Mouse (Mus musculus): ENCODE results near the gene Myom3. TPM values are rescaled to one million over a fixed set of nuclear protein-coding genes. Genes with fewer than 3 reads are reported as not detected.

Myom3 gene
- polyA plus RNA-seq, 1 experiment from 2014 or later: 0.12 TPM

DNA sequence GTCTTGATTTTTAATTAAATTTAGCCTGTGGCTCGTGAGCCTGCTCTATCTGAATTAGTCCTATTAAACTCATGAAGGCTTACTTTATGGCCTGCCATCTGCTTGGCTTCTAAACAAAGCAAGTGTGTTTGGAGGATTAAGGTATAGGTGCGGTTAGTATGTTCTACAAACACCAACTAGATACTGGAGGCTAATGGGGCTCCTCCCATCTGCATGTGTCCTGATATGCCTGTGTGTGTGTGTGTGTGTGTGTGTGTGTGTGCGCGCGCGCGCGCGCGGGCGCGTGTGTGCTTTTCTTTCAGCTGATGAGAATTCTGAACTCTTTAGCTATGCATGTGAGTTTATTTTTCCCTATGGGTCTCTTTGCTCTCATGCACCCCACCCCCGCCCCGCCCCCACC, 19.8 kb upstream of the Myom3 start:
- H3K4me1 ChIP-seq: peaks cover 20% of the 10 kb centered on the region
- no peak for DNase-seq (ENCODE audit: low spot score)
- no peaks in the 10 kb centered on the region for H3K36me3 ChIP-seq
- H3K27ac ChIP-seq (replicated peaks): no peak overlapping the region
- H3K4me3 ChIP-seq: no peak overlapping the region
- 93% methylated on average over 14 of the region's 14 CpGs for WGBS
- no peaks in the 10 kb centered on the region for H3K27me3 ChIP-seq (ENCODE audit: low read depth, poor library complexity, severe bottlenecking)
- peaks cover 8% of the 10 kb centered on the region; the same call in 1 of the 2 replicates for H3K9me3 ChIP-seq (replicated peaks)

DNA sequence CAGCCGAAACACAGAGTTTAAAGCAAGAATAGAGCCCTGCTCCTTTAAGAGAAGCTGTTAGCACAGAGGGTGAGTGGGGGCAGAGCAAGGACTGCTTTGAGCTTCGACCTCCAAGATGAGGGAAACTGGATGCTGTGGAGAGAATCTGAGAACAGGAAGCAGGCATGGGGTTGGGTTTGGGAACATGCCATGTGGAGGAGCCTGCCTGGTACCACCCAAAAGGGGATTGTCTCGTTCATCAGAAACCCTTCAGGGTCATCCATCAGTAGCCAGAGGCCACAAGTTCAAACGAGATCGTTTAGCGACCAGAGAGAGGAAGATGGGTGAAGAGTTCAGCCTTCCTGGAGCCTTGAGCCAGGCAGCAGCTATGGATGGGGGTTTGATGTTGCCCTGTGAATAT, 16.0 kb upstream of the Myom3 start:
- Histone ChIP-seq H3K27ac (replicated peaks) (no peak overlapping the region; the same call in 1 of the 2 replicates), H3K36me3 (no peaks in the 10 kb centered on the region), H3K9me3 (replicated peaks) (no peaks in the 10 kb centered on the region), H3K4me3 (no peak overlapping the region), H3K27me3 (ENCODE audit: low read depth, poor library complexity, severe bottlenecking) (no peaks in the 10 kb centered on the region), H3K4me1 (peaks cover 26% of the 10 kb centered on the region)
- WGBS: 77% methylated on average over 6 of the region's 6 CpGs
- DNase-seq (ENCODE audit: low spot score): no peak

DNA sequence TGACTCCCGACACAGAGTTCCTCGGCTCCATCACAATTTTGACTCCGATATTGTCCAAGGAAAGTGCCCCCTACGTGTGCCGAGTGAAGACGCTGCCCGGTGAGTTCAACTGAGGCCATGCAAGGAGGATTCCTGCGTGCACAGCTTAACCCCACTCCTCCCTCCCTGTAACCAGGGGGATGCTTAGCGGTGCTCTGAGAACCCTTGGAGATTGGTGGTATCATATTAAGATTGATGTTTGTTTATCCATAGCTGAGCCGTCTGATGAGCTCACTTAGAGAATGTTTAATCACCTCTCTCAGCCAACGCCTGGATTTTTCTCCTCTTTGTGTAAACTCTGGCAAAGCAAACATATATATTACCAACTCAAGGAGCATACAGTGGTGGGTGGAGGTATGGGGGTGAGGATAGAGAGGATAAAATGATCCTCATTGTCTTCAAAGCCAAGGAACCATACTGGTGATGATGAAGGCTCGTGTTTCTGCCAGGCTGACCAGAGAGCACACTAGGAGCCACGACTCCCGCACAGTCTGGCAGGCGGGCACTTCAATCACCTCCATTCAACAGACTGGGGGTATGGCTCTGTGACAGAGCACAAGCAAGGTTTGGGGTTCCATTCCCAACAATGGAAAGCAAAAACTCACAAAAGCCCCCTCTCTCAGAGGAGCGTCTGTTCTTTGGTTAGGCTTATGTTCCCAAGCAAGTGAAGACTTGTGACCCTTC, 14.6 kb upstream of the Myom3 start:
- Histone ChIP-seq H3K4me3 (no peak overlapping the region), H3K9me3 (replicated peaks) (no peaks in the 10 kb centered on the region), H3K27me3 (ENCODE audit: low read depth, poor library complexity, severe bottlenecking) (no peaks in the 10 kb centered on the region), H3K27ac (replicated peaks) (0 out of 2 replicates have a peak overlapping the region, but pooled peaks have one; percentile 23), H3K36me3 (no peaks in the 10 kb centered on the region), H3K4me1 (peaks cover 22% of the 10 kb centered on the region)
- DNase-seq (ENCODE audit: low spot score): no peak
- WGBS: 77% methylated on average over 16 of the region's 16 CpGs

DNA sequence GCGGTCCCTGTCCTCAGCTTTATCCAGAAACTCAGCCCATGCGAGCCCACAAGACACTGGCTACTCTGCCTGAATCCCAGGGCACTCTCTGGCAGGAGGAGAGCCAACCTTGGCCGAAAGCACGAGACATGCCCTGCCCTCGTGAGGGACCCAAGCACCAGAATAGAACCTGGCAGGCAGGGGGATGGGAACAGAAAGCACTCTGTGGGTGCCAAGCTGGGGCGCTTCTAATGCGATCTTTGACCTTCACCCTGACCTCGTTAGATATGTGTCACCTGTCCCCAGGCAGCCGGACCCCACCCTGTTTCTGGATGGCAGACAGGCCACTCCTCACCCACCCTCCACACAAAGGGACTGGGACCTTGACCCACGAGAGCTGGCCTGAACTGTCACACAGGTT, 13.9 kb upstream of the Myom3 start:
- H3K9me3 ChIP-seq (replicated peaks): no peaks in the 10 kb centered on the region
- peaks cover 22% of the 10 kb centered on the region for H3K4me1 ChIP-seq
- H3K36me3 ChIP-seq: no peaks in the 10 kb centered on the region
- DNase-seq (ENCODE audit: low spot score): no peak
- WGBS: 81% methylated on average over 10 of the region's 10 CpGs
- no peak overlapping the region for H3K4me3 ChIP-seq
- H3K27ac ChIP-seq (replicated peaks): no peak overlapping the region
- H3K27me3 ChIP-seq (ENCODE audit: low read depth, poor library complexity, severe bottlenecking): no peaks in the 10 kb centered on the region

DNA sequence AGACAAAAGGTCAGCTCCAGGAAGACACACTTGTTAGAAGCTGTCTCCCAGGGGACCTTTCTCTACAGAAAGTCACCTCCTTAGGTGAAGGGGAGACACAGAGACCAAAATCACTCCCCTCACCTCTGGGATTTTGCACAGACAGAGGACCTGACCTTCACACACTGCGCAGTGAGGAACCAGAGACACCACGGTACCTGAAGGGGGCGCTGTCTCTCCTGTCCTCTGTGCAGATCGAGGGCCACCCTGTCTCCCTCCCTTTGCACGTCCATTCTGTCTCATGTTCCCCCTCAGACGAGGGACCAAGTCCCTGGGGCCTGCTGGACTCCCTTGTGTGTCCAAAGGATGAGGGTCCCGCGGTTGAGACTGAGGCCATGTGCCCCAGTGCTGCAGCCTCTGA, 8.6 kb upstream of the Myom3 start:
- peaks cover 7% of the 10 kb centered on the region for H3K4me1 ChIP-seq
- no peak overlapping the region for H3K4me3 ChIP-seq
- no peak overlapping the region for H3K27ac ChIP-seq (replicated peaks)
- H3K36me3 ChIP-seq: no peaks in the 10 kb centered on the region
- 75% methylated on average over 8 of the region's 8 CpGs for WGBS
- peaks cover 10% of the 10 kb centered on the region for H3K9me3 ChIP-seq (replicated peaks)
- DNase-seq (ENCODE audit: low spot score): no peak
- no peaks in the 10 kb centered on the region for H3K27me3 ChIP-seq (ENCODE audit: low read depth, poor library complexity, severe bottlenecking)

DNA sequence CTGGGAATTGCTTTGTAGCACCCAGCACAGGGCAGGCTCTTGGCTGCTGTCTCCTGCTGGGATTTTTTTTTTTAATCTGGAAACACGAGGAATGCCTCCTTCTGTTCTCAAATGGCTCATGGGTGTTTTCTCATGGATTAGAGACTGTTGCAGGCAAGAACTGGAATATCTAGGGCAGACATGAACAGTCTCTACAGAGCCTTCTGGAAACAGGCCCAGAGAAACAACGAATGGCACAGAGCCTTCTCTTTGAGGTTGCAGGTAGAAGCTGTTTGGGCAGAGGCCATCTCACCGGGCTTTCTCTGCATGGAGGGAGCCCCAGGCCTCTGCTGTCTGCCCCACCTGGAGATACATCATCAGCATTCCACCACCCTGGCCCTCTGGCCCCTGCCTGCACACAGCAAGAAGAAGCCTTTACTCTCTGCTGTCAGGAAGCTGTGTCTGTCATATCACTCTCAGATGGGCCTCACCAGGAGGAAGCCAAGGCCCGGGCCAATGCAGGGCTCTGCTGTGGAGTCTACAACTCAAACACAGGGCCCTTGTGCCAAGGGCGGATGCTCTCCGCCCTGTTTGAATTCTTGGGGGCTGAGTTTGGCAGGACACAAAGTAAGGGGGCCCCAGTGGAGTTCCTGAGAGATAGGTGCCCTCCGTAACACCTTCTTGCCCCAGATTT, 7.3 kb upstream of the Myom3 start:
- H3K36me3 ChIP-seq: no peaks in the 10 kb centered on the region
- no peak overlapping the region for H3K27ac ChIP-seq (replicated peaks)
- DNase-seq (ENCODE audit: low spot score): no peak
- H3K27me3 ChIP-seq (ENCODE audit: low read depth, poor library complexity, severe bottlenecking): no peaks in the 10 kb centered on the region
- H3K4me1 ChIP-seq: no peaks in the 10 kb centered on the region
- WGBS: 83% methylated on average over 7 of the region's 7 CpGs
- H3K4me3 ChIP-seq: no peak overlapping the region
- peaks cover 10% of the 10 kb centered on the region for H3K9me3 ChIP-seq (replicated peaks)

DNA sequence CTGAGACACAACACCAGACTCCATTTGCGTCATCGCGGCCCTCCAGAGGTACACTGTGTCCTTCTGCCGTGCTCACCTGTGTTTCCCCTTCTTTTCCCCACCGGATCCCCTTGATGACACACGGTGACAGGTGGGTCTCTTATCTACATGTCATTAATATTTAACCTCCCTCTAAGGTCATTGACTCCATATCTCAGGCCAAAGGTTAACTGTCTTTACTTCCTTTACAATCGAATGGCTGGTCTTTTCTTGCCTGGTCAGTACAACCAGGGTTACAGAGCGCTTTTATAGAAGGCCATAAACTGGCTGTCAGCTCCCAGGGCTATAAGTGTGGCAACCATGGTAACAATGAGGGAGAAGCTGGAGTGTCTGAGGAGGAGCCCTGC, 6.7 kb upstream of the Myom3 start:
- H3K4me3 ChIP-seq: no peak overlapping the region
- peaks cover 10% of the 10 kb centered on the region for H3K9me3 ChIP-seq (replicated peaks)
- no peak for DNase-seq (ENCODE audit: low spot score)
- no peaks in the 10 kb centered on the region for H3K4me1 ChIP-seq
- H3K27me3 ChIP-seq (ENCODE audit: low read depth, poor library complexity, severe bottlenecking): no peaks in the 10 kb centered on the region
- no peak overlapping the region for H3K27ac ChIP-seq (replicated peaks)
- no peaks in the 10 kb centered on the region for H3K36me3 ChIP-seq
- WGBS: 93% methylated on average over 8 of the region's 8 CpGs

DNA sequence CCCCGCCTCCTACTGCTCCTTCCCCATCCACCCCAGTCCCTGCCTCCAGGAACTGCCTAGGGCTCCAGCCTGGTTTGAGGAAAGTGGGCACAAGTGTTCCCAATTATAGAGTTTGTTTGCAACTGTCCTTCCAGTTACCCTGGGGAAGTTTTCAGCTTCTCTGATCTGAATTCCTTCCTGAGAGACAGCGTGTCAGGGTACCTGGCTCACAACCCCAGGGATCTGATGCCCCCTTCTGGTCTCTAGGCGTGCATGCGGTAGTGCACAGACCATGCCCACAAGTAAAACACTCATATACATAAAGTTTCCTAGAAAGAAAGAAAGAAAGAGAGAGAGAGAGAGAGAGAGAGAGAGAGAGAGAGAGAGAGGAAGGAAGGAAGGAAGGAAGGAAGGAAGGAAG, 1.2 kb upstream of the Myom3 start:
- H3K36me3 ChIP-seq: no peaks in the 10 kb centered on the region
- no peak for DNase-seq (ENCODE audit: low spot score)
- no peak overlapping the region for H3K27ac ChIP-seq (replicated peaks)
- no peak overlapping the region for H3K4me3 ChIP-seq
- peaks cover 13% of the 10 kb centered on the region for H3K27me3 ChIP-seq (ENCODE audit: low read depth, poor library complexity, severe bottlenecking)
- H3K4me1 ChIP-seq: peaks cover 24% of the 10 kb centered on the region
- 35% methylated on average over 4 of the region's 4 CpGs for WGBS
- H3K9me3 ChIP-seq (replicated peaks): peaks cover 10% of the 10 kb centered on the region

DNA sequence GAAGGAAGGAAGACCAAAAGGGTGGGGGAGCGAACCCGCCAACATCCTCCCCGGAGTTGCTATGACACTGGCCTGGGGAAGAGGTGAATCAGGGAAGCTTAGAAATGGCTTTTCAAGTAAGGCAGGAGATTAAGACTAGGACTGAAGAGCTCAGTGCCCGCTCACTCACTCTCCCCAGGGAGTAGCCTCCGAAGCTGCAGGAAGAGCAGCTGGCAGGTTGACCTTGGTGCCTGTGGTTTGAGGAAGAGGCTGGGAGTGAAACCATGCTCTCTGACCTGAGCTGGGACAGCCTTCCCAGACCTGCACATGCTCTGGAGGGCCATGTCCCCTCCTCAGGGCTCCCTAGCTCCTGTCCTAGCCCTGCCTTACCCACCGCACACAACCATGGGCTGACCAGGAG, 690 bp upstream of the Myom3 start:
- peaks cover 9% of the 10 kb centered on the region for H3K9me3 ChIP-seq (replicated peaks)
- no peaks in the 10 kb centered on the region for H3K36me3 ChIP-seq
- H3K4me1 ChIP-seq: peaks cover 24% of the 10 kb centered on the region
- H3K27ac ChIP-seq (replicated peaks): no peak overlapping the region
- H3K27me3 ChIP-seq (ENCODE audit: low read depth, poor library complexity, severe bottlenecking): peaks cover 13% of the 10 kb centered on the region
- WGBS: 40% methylated on average over 6 of the region's 6 CpGs
- DNase-seq (ENCODE audit: low spot score): no peak
- no peak overlapping the region for H3K4me3 ChIP-seq

DNA sequence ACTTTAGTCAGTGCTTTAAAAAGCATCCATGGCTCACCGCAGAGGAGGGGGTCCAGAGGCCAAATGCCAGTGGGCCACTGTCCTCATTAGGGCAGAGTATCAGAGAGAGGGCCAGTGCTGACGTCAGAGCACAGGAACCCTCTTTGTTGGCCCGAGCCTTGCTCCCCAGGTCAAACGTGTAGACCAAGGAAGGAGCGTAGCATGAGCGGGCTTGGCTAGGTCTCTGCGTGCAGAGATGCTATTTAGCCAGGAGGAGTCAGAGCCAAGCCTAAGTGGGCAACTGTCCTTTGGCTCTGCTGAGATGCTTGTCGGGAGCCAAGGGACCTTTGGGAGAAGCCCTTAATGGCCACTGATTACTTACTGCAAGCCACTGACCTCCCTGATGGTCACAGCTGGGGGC, 1.5 kb downstream of the Myom3 start:
- H3K9me3 ChIP-seq (replicated peaks): no peaks in the 10 kb centered on the region
- H3K27ac ChIP-seq (replicated peaks): no peak overlapping the region
- WGBS: 75% methylated on average over 8 of the region's 8 CpGs
- no peak overlapping the region for H3K4me3 ChIP-seq
- peaks cover 27% of the 10 kb centered on the region for H3K4me1 ChIP-seq
- H3K27me3 ChIP-seq (ENCODE audit: low read depth, poor library complexity, severe bottlenecking): peaks cover 13% of the 10 kb centered on the region
- no peak for DNase-seq (ENCODE audit: low spot score)
- H3K36me3 ChIP-seq: no peaks in the 10 kb centered on the region

DNA sequence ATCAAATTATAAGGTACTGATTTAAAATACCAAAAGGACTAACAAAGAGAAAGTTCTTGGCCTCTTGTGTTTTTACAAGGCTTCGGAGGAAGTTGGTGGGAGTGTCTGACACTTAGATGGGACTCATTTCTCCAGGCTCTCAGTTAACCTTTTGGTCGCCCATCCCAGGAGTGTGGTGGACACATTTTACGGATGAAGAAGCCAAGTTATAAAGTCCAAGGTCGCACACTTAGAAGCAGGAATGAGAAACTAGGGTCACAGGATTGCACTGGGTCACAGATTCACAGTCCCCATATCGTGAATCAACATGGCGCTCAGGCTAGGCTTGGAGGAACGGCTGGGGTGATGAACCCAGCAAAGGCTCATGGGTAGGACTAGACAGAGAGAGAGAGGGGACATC, 2.1 kb downstream of the Myom3 start:
- H3K4me3 ChIP-seq: no peak overlapping the region
- no peaks in the 10 kb centered on the region for H3K36me3 ChIP-seq
- no peak overlapping the region for H3K27ac ChIP-seq (replicated peaks)
- H3K4me1 ChIP-seq: peaks cover 27% of the 10 kb centered on the region
- H3K27me3 ChIP-seq (ENCODE audit: low read depth, poor library complexity, severe bottlenecking): peaks cover 13% of the 10 kb centered on the region
- DNase-seq (ENCODE audit: low spot score): no peak
- 82% methylated on average over 7 of the region's 7 CpGs for WGBS
- no peaks in the 10 kb centered on the region for H3K9me3 ChIP-seq (replicated peaks)

DNA sequence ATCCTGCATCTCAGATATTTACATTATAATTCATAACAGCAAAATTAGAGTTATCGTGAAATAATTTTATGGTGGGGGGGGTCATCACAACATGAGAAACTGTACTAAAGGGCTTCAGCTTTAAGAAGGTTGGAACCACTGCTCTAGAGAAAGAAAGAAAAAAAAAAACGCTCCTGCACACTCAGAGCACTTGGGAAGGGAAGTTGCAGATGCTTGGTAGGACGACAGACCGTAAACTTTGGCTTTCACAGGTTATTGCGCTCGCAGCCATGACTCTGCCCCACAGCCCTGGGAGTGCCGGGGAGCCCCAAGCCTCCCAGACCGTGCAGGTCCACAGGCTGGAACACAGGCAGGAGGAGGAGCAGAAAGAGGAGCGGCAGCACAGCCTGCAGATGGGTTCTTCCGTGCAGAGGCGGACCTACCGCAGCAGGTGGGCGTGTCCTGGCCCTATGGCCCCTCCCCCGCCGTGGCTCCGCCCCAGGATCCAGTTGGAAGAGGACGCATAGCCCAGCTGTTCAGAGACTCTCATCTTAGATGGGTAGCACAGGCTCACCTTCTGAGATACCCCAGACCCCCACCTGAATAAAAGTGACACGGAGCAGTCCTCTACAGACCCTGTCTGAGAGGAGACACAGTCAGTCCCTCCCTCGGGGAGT, 2.9 kb downstream of the Myom3 start:
- Histone ChIP-seq H3K36me3 (no peaks in the 10 kb centered on the region), H3K9me3 (replicated peaks) (no peaks in the 10 kb centered on the region), H3K4me3 (peak overlapping the region; percentile 50), H3K4me1 (peaks cover 27% of the 10 kb centered on the region), H3K27me3 (ENCODE audit: low read depth, poor library complexity, severe bottlenecking) (peaks cover 13% of the 10 kb centered on the region), H3K27ac (replicated peaks) (peak overlapping the region; percentile 56; the same call in 1 of the 2 replicates)
- 12% methylated on average over 19 of the region's 19 CpGs for WGBS
- DNase-seq (ENCODE audit: low spot score): peak; percentile 75

DNA sequence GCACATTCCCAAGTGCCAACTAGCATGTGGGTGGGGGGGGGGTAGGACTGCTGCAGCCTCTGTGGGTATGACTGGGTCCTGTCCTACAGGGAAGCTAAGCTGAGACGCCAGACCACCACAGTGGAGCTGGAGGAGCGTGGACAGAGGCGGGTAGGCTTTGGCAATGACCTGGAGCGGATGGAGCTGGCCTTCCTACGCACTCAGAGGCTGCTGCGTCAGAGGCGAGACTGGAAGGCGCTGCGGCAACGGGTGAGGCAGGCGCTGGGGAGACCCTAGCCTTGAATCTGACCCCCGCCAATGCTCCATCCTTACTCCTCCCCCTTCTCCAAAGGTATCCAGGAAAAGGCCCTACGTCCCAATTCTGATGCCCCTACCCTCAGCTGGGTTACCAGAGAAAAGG, 5.2 kb downstream of the Myom3 start:
- Histone ChIP-seq H3K4me3 (no peak overlapping the region), H3K9me3 (replicated peaks) (no peaks in the 10 kb centered on the region), H3K27me3 (ENCODE audit: low read depth, poor library complexity, severe bottlenecking) (peaks cover 13% of the 10 kb centered on the region), H3K27ac (replicated peaks) (no peak overlapping the region), H3K36me3 (no peaks in the 10 kb centered on the region), H3K4me1 (peaks cover 25% of the 10 kb centered on the region)
- WGBS: 83% methylated on average over 13 of the region's 13 CpGs
- DNase-seq (ENCODE audit: low spot score): no peak

Data from midbrain, embryonic 10.5 days (tissue).